Mouse (Mus musculus) liver, adult 2 months (tissue): Measurements from ENCODE around the gene Fam168a.

Experiments used
- CTCF ChIP-seq: fragments of 200-500 bp; IDR thresholded peaks from 2 replicates; pipeline ENCODE4 v1.5.1; 2011; ENCODE audit warnings: low read depth, low read length, control low read depth
- POLR2A ChIP-seq: fragments of 200-500 bp; IDR thresholded peaks from 2 replicates; pipeline ENCODE4 v1.6.1; 2011; ENCODE audit warnings: low read length, control low read depth; ENCODE audit not compliant: insufficient read depth; ENCODE audit errors: extremely low read depth

- TF ChIP-seq CTCF (no peak), POLR2A (no peak)
These were observed 56.3 kb downstream of the Fam168a start for GRCm38 (mm10) chr7:100762726-100763125.
